Mouse (Mus musculus) right cerebral cortex, postnatal 4 days (tissue): ENCODE results near the gene Zcchc17.

Source experiments
- DNase-seq: peaks from one replicate; pipeline ENCODE4 v3.0.0-alpha.2; 2022

The Zcchc17 gene

DNA sequence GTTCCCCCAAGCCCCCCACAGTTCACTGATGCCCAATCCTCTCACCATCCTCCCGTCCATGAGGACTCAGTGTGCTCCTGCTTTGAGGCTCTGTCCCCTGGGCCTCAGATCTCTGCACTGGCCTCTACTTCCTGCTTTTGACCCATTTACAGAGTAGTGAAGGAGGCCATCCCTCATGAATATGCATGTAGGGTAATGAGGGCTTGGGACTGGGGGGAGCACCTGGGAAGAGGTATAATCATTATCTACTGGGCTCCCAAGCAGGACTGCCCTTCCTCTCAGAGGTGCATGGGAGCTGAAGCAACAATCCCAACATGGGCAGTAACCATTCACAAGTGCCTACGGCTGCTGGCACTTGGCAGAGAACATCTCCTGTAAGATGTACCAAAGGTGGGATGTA is 80.6 kb downstream of the Zcchc17 start, which contains the start of gene Serinc2:
Serinc2 (minus strand) TSS at position 101 of the 400 bp plus-strand sequence.
- no peak for DNase-seq

DNA sequence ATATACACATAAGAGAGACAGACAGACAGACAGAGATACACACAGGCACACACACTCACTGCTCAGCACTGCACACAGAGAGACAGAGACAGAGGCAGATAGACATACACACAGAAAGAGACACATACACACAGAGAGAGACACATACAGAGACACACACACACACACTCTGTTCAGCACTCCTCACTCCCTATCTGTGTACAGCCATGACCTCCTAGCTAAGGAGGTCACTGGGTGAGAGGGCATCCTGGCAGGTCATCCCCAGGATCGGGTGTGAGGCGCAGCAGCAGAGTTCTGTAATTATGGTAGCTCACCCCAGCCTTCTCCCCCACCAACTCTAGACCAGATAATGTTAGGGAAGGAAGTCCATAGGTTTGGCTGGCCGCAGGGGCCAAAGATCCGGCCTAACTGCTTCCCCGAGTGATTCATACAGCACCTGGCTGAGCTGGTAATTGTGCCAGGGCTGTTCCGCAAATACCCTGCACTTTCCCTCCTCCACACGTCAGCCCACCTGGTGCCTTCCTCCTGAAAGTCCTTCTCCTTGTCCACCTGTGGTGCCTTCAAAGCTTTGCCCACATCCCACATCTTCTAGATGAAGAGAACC is 83.1 kb downstream of the Zcchc17 start:
- DNase-seq = no peak

DNA sequence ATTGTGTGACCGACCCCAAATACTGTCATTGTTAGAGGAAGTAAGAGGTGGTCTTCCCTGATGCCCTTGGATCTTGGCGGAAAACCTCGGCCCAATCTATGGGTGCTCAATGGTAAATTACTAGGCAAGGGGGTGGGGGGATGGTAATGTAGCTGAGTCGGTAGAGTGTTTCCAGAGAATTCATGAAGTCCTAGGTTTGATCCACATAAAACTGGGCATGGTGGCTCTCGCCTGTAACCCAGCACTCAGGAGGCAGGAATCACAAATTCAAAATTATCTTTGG is 84.0 kb downstream of the Zcchc17 start:
- DNase-seq = no peak

DNA sequence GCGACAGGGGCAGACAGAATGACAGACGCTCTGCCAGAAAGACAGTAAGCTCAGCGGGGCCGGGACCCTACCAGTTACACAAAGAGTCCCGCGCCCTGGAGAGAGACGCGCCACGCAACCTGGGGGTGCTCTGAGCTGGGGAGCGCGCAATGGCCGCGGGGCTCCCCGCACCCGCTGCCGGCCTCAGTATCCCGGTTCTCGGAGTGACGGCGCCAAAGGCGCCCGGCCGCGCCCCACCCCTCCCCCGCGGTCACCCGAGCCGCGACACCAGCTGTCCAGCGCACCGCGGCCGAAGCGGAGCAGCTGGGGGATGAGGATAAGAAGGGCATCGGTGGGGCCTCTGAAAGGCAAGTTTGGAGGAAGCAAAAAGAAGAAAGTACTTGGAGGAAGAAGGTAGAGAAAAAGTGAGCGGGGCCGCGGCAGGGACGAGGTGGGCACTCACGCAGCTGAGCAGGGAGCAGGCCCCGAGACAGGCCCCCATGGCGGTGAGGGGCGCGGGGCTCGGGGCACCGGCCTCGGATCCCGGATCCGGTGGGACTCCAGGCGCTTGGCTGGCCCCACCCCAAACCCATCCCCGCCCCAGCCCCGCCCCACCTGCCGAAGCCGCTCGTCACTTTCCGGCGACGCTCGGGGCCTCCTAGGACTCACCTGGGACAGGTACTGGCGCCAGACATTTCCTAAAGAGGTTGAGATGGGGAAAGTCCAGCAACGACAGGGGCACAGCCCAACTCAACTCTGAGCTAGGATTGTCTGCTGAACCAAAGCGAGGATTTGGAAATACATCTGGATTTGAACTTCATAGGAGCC is 84.5 kb downstream of the Zcchc17 start:
- DNase-seq = peak; percentile 30

DNA sequence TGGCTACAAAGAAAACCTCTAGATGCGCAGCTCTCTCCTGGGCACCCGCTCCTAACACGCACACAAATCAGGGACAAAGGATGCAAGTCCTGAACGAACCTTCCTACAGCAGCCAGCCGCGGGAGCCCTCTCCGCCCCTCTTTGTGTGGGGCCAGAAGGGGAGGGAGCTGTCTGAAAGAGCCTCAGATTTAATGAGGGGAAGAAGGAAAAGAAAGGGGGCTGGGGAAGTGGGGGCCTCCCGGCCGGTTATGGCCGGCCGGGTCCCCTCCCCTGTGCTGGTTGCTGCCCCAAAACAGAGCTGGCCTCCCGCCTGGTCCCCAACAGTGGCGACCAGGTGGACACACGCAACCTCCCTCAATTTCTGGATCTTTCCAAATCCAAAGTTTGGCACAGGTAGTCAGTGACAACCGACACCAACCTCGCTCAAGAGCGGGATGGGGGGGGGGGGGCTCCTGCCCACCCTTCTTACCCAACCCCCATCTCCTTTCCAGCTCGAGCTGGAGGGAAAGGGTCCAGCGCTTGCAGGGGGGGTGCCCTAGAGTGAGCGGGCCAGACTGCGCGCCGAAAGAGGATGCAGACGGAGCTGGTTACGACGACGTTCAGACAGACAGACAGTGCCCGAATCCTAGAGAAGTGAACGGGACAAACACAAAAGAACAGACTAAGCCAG is 85.3 kb downstream of the Zcchc17 start:
- peak; percentile 57 for DNase-seq

DNA sequence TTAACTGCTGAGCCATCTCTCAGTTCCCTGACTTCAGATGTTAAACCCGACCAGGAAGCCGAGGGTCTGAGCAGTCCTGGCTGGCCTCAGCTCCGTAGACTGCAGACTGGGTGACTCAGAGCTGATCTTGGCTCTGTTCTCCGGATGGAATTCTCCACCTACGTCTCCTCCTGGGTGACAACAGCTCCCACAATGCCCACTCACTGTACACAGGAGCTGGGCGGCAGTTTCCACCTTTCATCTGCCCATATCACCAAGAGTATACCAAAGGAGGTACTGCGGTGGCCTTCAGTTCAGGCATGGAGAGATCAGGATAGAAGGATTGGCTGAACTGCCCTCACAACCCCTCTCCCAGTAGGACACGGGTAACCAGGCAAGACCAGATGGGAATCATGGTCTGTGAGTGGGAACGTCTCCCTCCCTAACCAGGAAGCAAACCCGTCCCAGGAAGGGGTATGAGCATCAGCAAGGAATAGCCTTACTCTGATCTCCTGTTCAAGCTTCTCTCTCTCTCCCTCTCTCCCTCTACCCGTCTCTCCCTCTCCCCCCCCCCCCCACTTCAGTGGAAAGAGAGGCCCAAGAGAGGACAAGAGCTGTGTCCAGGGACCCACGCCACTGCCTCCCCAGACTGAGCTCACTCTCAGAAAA is 85.9 kb downstream of the Zcchc17 start:
- no peak for DNase-seq

DNA sequence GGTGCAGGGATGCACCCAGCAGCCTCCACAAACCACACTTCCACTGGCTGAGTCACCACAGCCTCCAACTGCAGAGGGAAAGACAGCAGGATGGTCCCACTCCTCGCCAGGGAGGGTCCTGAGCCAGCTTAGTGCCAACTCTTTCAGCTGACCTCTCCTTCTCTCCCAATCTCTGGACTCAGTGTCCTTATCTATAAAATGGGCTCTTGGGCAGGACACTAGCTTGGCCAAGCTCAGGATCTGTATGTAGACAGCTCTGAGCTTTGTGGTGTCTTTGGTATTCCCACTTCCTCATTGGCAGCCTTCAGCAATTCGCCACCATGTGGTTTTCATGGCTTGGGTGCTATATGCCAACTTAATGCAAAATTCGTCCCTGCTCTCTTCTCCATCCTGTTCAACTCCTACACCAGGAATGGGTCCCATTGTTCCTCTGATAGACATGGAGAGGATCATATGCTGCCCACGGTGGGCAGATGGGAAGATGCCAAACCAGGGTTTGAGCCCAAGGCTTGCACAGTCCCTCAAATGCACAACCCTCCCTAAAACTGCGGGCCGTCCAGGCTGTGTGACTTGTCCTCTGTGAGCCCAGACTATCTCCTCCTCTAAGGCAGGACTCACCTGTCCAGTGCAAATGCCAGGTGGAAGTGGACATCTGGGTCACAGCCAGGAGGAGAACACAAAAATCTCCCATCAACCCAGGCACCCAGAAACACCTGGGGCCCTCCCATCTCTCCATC is 89.0 kb downstream of the Zcchc17 start:
- DNase-seq = no peak

DNA sequence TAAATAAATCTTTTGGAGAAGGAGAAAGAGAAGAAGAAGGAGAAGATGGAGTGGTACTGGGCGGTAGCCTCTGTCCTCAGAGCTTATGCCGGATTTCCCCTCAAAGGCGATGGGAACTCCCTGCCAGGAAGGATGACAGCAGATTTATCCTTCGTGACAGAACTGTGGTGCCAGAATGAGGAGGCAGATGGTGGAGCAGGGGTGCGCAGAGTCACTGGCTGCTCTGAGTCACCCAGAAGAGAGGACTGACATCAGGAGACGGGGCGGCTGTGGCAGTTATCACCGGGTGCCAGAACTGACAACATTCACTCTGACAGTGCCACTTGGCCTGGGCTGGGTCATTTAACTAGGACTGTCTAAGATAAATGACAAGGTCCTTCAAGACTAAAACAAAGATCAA is 89.7 kb downstream of the Zcchc17 start:
- DNase-seq = no peak

DNA sequence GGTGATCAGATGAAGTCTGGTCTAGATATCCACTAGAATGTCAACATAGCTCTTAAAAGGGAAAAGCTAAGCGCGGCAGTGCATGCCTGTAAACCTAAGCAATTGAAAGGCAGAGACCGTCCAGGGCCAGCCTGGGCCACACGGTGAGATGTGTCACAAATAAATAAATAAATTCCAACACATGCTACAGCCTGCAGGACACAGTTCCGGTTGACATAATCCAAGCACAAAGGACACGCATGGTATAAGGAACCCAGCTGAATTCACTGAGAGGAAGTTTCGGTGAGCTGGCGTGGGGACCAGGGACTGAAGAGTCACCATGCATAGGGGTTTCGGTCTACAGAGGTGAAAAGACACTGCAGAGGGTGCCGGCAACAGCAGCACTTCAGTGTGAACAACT is 91.0 kb downstream of the Zcchc17 start:
- no peak for DNase-seq

DNA sequence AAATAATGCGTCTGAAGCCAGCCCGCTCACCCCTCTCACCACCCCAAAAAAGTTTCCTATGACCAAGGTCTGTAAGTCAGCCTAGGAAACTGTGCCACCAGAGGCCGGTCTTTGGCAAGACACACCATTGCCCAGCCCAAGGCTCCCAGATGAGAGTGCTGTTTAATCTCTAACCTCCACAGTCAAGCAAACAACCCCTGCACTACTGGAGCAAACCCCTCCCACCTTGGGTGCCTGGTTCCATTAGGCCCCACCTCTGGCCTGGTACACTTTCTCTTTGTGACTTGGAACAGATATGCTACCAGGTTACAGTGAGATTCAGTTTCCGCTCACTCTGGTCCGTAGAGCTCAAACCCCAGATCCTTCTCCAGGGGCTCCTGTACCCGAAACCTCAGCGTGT is 92.7 kb downstream of the Zcchc17 start:
- no peak for DNase-seq

DNA sequence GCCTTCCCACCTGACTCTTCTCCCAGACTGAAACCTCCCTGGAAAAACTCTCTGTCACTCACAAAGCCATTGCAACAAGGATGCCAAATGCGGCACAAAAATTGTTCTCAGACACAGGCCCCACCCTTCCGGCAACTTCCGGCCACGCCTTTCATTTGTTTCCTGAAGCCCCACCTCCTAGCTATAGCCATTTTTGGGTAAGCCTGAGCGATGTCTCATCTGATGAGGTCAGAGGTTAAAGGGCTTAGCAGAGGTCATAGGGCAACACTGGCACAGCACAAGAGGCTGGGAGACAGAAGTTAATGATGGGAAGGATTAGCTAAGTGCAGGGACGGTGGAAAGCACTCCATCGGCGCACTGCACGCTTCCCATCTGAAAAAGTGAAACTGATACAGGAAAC is 93.1 kb downstream of the Zcchc17 start:
- no peak for DNase-seq
